Mouse (Mus musculus) midbrain, embryonic 11.5 days (tissue): Measurements from ENCODE around the gene LTO1. TPM values are rescaled to one million over a fixed set of nuclear protein-coding genes. Genes with fewer than 3 reads are reported as not detected.
A peak's percentile ranks its signal among the peaks of the same experiment; 100 is the strongest.

Experiments
- ATAC-seq: fragments of 200-750 bp; cut with Nextera tagmentation; 2 replicates; pipeline ENCODE4 v1.8.0; 2017; ENCODE audit warnings: moderate TSS enrichment, moderate library complexity; ENCODE audit not compliant: low FRiP score
- DNase-seq: peaks from one replicate; pipeline ENCODE4 v3.0.0; 2015; ENCODE audit warnings: low spot score; ENCODE audit errors: missing footprints
- H3K27ac ChIP-seq: fragments of 300-500 bp; sonication (generic); 2 replicates; pipeline ENCODE4 v1.5.1; 2014; ENCODE audit warnings: low read depth, low read length
- H3K27me3 ChIP-seq: fragments of 300-500 bp; sonication (generic); 2 replicates; pipeline ENCODE4 v1.6.1; 2014; ENCODE audit warnings: mild to moderate bottlenecking, low read length, moderate library complexity, mixed read lengths; ENCODE audit not compliant: control insufficient read depth, insufficient read depth
- H3K36me3 ChIP-seq: fragments of 300-500 bp; sonication (generic); 2 replicates; pipeline ENCODE4 v1.6.1; 2014; ENCODE audit warnings: mild to moderate bottlenecking, low read length, moderate library complexity, mixed read lengths; ENCODE audit not compliant: control insufficient read depth, insufficient read depth
- H3K4me1 ChIP-seq: fragments of 300-500 bp; sonication (generic); 2 replicates; pipeline ENCODE4 v1.6.1; 2014; ENCODE audit warnings: low read length; ENCODE audit not compliant: control insufficient read depth, insufficient read depth
- H3K4me2 ChIP-seq: fragments of 300-500 bp; sonication (generic); 2 replicates; pipeline ENCODE4 v1.6.1; 2014; ENCODE audit warnings: mild to moderate bottlenecking, moderate library complexity
- H3K4me3 ChIP-seq: fragments of 300-500 bp; sonication (generic); 2 replicates; pipeline ENCODE4 v1.5.1; 2014; ENCODE audit warnings: low read depth, low read length
- H3K9ac ChIP-seq: fragments of 300-500 bp; sonication (generic); 2 replicates; pipeline ENCODE4 v1.6.1; 2014; ENCODE audit warnings: low read length
- H3K9me3 ChIP-seq: fragments of 300-500 bp; sonication (generic); 2 replicates; pipeline ENCODE4 v1.6.1; 2016; ENCODE audit warnings: low read length; ENCODE audit not compliant: control insufficient read depth
- WGBS: fragments of 180-500 bp; shearing (Covaris S2); extraction: QIAGEN DNeasy Blood & Tissue Kit; methylation state at CpG from one replicate; pipeline ENCODE4 v1.1.7; 2014; 5-methylcytosine and 5-hydroxymethylcytosine counted together
- polyA plus RNA-seq: library from polyadenylated mRNA; unstranded; fragments of >200 nt; fragmentation: Nextera tagmentation; extraction: Ambion mirVana; gene quantifications from 2 replicates; pipeline ENCODE4 v1.2.1, GENCODE M21; 2014

LTO1 gene
- polyA plus RNA-seq, 1 experiment from 2014 or later, result 28.0 TPM

DNA sequence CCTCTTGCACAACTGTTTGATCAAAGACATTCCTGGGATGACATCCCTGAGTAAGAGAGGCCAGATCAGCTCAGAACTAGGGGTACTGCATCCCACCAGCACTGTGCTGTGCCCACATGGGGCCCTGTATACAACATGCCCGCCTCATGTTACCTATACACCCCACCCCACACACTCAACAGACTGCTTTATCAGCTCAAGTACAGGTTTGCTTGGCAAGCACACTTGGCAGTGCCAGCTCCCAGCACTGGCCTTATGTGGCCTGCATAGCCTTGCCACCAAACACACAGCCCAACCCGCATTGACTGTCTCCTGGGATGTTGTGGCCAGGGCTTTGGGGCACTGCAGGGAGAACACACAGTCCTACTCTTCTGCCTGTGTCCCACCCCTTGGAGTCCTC, 12.7 kb downstream of the LTO1 start:
- no peak overlapping the region for H3K4me3 ChIP-seq
- H3K27ac ChIP-seq, result no peak overlapping the region; the same call in 1 of the 2 replicates
- H3K4me2 ChIP-seq, result no peak overlapping the region
- ATAC-seq, result no peak
- DNase-seq, result peak; percentile 78
- H3K36me3 ChIP-seq, result peaks cover 2% of the 10 kb centered on the region; the same call in 1 of the 2 replicates
- H3K9me3 ChIP-seq, result no peaks in the 10 kb centered on the region
- H3K4me1 ChIP-seq, result no peaks in the 10 kb centered on the region; the same call in 1 of the 2 replicates
- WGBS, result 72% methylated on average over 2 of the region's 2 CpGs
- no peak overlapping the region for H3K9ac ChIP-seq
- no peaks in the 10 kb centered on the region for H3K27me3 ChIP-seq

DNA sequence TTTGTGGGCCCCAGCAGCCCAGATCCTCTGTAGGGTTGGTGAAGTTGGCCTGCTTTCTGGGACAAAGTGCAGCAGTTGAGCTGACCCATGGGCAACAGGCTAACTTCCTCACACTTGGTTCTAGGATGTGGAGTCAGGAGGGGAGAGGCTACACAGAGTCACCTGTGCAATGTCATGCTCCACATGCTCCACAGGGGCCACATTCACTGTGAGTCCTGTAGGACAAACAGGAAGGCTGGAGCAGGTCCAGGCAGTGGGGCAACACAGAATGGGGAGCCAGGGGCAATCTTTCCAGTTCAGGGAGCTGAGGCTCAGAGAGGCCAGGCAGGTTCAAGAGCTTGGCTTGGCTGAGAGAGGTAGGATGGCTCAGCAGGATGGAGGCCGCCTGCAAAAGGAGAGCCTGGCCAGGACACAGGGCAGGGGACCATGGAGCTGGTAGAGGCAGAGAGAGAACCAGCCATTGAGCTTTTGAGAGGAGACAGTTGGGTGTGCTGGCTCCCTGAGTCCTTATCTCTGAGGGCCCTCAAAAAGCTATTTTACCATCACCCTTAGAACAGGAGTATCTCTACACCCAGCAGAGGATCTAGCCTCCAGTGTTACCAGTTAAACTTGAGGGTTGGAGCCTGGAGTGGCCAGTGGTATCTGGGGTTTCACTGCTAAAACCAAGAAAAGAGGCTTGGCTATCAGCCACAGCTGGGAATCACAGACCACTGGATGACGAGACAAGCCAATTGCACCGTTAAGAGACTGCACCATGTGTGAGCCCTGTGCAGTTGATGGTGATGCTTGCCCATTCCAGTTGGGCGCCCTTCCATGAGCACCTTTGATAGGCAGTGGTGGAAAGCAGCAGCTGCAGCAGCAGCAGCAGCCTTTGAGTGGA, 13.3 kb downstream of the LTO1 start:
- Histone ChIP-seq H3K27me3 (no peaks in the 10 kb centered on the region), H3K4me3 (no peak overlapping the region), H3K4me1 (no peaks in the 10 kb centered on the region; the same call in 1 of the 2 replicates), H3K4me2 (no peak overlapping the region), H3K27ac (no peak overlapping the region), H3K9ac (no peak overlapping the region), H3K36me3 (peaks cover 8% of the 10 kb centered on the region; the same call in 1 of the 2 replicates), H3K9me3 (no peaks in the 10 kb centered on the region)
- WGBS, result 78% methylated on average over 4 of the region's 4 CpGs
- DNase-seq (peak; percentile 77), ATAC-seq (no peak)

DNA sequence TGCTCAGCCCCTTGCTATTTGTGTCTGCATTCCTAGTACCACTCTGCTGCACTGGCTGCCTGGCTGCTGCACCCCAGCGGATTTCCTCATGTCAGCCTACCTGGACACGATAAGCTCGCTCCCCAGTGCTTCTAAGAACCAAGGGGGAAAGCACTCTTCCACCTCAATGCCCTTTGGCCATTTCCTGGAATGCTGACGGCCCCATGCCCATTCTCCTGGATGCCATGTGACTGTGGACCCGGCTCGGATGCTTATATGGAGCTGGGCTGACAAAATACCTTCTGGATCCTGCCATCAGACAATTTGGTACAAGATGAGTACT, 13.9 kb downstream of the LTO1 start:
- no peaks in the 10 kb centered on the region; the same call in 1 of the 2 replicates for H3K4me1 ChIP-seq
- H3K4me3 ChIP-seq, result no peak overlapping the region
- H3K9ac ChIP-seq, result no peak overlapping the region
- H3K27me3 ChIP-seq, result no peaks in the 10 kb centered on the region
- no peaks in the 10 kb centered on the region for H3K9me3 ChIP-seq
- no peak overlapping the region for H3K4me2 ChIP-seq
- ATAC-seq (no peak), DNase-seq (no peak)
- H3K27ac ChIP-seq, result no peak overlapping the region
- 80% methylated on average over 6 of the region's 6 CpGs for WGBS
- peaks cover 12% of the 10 kb centered on the region; the same call in 1 of the 2 replicates for H3K36me3 ChIP-seq

DNA sequence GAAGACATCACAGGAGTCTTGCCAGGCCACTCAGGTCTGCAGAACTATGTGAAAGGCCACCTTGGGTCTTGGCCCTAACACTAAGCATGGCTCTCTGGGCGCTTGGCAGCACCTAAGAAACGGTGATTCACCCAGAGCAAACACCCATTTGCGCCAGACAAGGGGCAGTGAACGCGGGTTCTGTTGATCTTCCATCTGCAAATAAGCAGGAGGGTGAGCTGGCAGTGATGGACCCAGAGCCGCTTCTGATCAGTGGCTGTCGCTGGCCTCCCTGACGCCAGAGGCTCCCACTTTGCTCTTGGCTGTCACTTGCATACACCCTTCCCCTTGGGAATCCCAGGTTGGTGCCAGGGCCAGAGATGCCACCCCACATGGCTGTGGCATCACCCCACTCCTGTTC, 14.6 kb downstream of the LTO1 start:
- no peaks in the 10 kb centered on the region for H3K9me3 ChIP-seq
- WGBS, result 82% methylated on average over 8 of the region's 8 CpGs
- 0 out of 2 replicates have a peak overlapping the region, but pooled peaks have one; percentile 3 for H3K27ac ChIP-seq
- peaks cover 16% of the 10 kb centered on the region for H3K36me3 ChIP-seq
- no peak overlapping the region for H3K4me3 ChIP-seq
- no peak overlapping the region for H3K4me2 ChIP-seq
- H3K4me1 ChIP-seq, result no peaks in the 10 kb centered on the region; the same call in 1 of the 2 replicates
- ATAC-seq (no peak), DNase-seq (peak; percentile 83)
- no peak overlapping the region for H3K9ac ChIP-seq
- H3K27me3 ChIP-seq, result no peaks in the 10 kb centered on the region

DNA sequence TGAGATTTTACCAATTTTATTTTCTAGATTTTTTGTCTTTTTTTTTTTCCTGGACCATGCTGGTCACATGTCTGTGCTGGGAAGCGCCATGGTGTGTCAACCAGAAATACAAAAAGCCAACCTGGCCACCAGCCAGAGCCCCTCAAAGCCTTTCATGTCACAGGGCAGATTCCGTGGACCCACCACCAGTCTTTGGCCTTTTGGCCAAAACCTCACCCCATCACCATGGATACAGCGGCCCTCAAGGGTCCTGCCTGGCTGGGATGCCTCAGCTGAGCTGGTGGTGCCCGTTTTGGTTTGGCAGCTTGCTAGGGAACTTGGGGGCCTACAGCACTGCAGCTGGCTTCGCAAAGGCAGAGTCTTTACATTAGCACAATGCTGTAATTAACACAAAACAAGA, 15.0 kb downstream of the LTO1 start:
- 69% methylated on average over 5 of the region's 5 CpGs for WGBS
- H3K36me3 ChIP-seq, result peaks cover 16% of the 10 kb centered on the region
- no peak for DNase-seq

DNA sequence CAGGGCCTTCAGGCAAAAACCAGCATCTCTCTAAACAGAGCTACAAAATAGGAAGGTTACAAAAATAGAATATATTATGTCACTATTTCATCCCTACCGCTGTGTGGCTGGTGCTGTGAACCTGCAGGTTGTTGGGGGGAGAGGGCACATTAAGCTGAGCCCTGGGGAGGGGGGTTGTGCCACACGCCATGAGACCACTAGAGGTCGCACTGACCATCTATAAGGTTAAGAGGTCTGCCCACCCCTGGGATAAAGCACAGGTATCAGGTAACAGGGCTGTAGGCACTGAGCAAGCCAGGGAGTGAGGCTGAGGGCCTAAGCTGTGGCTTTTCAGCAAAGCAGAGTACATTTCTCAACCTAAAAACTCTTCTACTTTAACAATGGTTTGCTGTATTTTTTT, 16.9 kb downstream of the LTO1 start:
- DNase-seq (peak; percentile 92), ATAC-seq (no peak)
- Histone ChIP-seq H3K9ac (no peak overlapping the region), H3K27ac (no peak overlapping the region), H3K27me3 (no peaks in the 10 kb centered on the region), H3K4me3 (no peak overlapping the region), H3K9me3 (no peaks in the 10 kb centered on the region), H3K36me3 (peaks cover 23% of the 10 kb centered on the region), H3K4me1 (peaks cover 2% of the 10 kb centered on the region), H3K4me2 (no peak overlapping the region)
- WGBS, result 29% methylated on average over 3 of the region's 3 CpGs

More for the DNA sequence above, 15.0 kb downstream of the LTO1 start:
- H3K4me3 ChIP-seq, result no peak overlapping the region
- H3K9ac ChIP-seq, result no peak overlapping the region
- ATAC-seq, result no peak
- no peaks in the 10 kb centered on the region for H3K27me3 ChIP-seq
- H3K9me3 ChIP-seq, result no peaks in the 10 kb centered on the region
- no peaks in the 10 kb centered on the region; the same call in 1 of the 2 replicates for H3K4me1 ChIP-seq
- 0 out of 2 replicates have a peak overlapping the region, but pooled peaks have one; percentile 3 for H3K27ac ChIP-seq
- H3K4me2 ChIP-seq, result no peak overlapping the region

DNA sequence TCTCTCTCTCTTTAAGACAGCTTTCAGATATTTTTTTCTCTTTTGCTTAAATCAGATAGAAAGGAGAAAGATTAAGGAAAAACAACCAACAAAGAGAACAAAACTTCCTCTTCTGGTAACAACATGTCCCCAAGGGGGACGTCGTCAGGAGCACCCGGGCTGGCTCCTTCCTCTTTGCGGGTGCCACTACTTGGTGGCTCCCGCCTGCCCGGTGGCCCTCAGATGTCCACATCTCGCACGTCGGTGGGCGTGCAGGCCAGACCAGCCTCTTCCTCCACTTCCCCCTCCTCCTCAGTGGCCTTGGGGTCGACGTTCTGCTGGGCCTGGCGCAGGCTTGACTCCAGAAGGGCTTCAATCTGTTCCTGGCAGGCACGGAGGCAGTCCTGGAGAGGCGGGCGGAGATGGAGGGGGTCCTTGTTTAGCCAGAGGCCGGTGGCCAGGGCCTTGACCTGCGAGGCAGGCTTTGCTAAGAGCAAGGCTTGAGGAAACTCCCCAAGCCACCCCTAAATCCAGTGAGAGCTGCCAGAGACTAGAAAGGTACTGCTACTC, 17.6 kb downstream of the LTO1 start:
- Histone ChIP-seq H3K4me2 (no peak overlapping the region), H3K27ac (no peak overlapping the region), H3K4me3 (no peak overlapping the region), H3K9me3 (no peaks in the 10 kb centered on the region), H3K27me3 (no peaks in the 10 kb centered on the region), H3K36me3 (peaks cover 27% of the 10 kb centered on the region), H3K9ac (no peak overlapping the region), H3K4me1 (peaks cover 8% of the 10 kb centered on the region)
- 73% methylated on average over 18 of the region's 18 CpGs for WGBS
- ATAC-seq, result no peak
- no peak for DNase-seq

DNA sequence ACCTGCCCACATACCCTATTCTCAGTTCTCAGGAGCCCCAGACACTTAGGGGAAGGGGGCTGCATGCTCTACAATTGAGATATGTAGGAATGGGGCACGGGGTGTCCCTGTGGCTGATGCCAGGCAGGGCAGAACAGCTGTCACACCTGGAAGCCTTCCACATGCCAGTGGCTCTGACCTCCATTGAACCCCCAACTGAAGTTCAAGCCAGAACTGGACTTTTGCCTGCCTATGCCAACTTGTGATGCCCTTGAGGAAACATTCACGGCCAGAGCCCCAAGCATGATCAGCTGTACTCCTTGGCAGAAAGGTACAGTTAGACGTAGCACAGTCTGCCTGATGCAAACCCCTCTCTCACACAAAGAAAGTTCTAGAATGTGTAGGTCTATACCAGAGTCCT, 18.4 kb downstream of the LTO1 start:
- Histone ChIP-seq H3K4me3 (no peak overlapping the region), H3K4me1 (peaks cover 8% of the 10 kb centered on the region), H3K4me2 (no peak overlapping the region), H3K27me3 (no peaks in the 10 kb centered on the region), H3K9me3 (no peaks in the 10 kb centered on the region), H3K36me3 (peaks cover 27% of the 10 kb centered on the region), H3K9ac (no peak overlapping the region), H3K27ac (no peak overlapping the region)
- WGBS, result 85% methylated on average over 3 of the region's 3 CpGs
- ATAC-seq, result no peak
- no peak for DNase-seq

DNA sequence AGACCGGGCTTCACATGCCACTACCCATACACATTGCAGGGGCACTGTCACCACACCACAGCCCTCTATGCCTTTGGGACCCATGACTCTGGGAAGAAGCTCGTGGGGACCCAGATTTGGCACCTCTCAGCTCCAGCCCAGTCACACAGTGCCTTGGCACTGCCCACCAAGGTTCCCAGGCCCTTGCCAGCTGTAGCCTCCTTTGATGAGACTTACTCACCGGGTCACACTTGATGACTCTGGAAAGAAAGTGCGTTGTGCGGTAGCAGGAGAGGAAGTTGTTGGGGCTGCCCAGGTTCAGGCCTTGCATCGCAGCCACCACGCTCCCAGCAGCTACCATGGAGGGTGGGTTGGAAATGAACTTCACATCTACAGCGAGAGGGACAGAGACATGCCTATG, 18.9 kb downstream of the LTO1 start:
- no peak overlapping the region for H3K4me2 ChIP-seq
- no peak overlapping the region for H3K4me3 ChIP-seq
- no peak overlapping the region for H3K9ac ChIP-seq
- ATAC-seq (no peak), DNase-seq (no peak)
- 92% methylated on average over 8 of the region's 8 CpGs for WGBS
- H3K9me3 ChIP-seq, result no peaks in the 10 kb centered on the region
- peaks cover 8% of the 10 kb centered on the region for H3K4me1 ChIP-seq
- H3K27ac ChIP-seq, result no peak overlapping the region
- H3K36me3 ChIP-seq, result peaks cover 27% of the 10 kb centered on the region
- no peaks in the 10 kb centered on the region for H3K27me3 ChIP-seq
